Mouse (Mus musculus) megakaryocyte progenitor cell, adult 5-6 weeks (primary cell): ENCODE results near the gene 4933417A18Rik. TPM values are rescaled to one million over a fixed set of nuclear protein-coding genes. Genes with fewer than 3 reads are reported as not detected.
A peak's percentile ranks its signal among the peaks of the same experiment; 100 is the strongest.
"Not testable (repeated sequence)": the region's sequence is repeated elsewhere in the genome, so short reads cannot be mapped to it uniquely, and the experiment has no call there.

Experiments
- ATAC-seq: replicated peaks from 2 replicates; pipeline ENCODE4 v1.8.0; 2016; ENCODE audit warnings: mild to moderate bottlenecking, moderate TSS enrichment, inconsistent platforms; ENCODE audit not compliant: poor library complexity
- total RNA-seq, 2 experiments: library from RNA; stranded (forward) in 1 of 2; stranded (reverse) in 1 of 2; fragments of 157-497, 149-512 nt in 1 of 2; fragments of 200-1000 nt in 1 of 2; gene quantifications; 2 replicates each; pipeline versions ENCODE4 v1.2.3 to v1.2.4; 2015 to 2017

The 4933417A18Rik gene
- total RNA-seq, 2 experiments from 2014 or later, result not detected

- peak; percentile 90 for ATAC-seq
Measured at GRCm38 (mm10) chr13:34973149-34973548, 48.9 kb downstream of the 4933417A18Rik start.

DNA sequence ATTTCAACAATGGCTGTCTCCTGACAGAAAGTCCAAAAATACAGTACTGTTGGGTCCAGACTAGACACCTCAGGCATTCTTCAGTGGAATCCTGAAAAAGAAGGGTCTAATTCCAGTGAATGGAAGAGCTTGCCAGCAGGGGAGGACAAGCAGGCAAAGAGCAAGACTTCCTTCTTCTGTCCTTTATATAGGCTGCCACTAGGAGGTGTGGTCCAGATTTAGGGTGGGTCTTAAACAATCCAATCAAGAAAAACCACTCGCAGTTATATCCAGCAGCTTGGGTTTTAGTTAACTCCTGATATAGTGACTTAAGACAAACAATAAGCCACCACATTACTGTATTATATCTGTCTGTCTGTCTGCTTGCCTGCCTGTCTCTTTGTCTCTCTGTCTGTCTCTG is 49.6 kb downstream of the 4933417A18Rik start:
- ATAC-seq, result peak; percentile 76

DNA sequence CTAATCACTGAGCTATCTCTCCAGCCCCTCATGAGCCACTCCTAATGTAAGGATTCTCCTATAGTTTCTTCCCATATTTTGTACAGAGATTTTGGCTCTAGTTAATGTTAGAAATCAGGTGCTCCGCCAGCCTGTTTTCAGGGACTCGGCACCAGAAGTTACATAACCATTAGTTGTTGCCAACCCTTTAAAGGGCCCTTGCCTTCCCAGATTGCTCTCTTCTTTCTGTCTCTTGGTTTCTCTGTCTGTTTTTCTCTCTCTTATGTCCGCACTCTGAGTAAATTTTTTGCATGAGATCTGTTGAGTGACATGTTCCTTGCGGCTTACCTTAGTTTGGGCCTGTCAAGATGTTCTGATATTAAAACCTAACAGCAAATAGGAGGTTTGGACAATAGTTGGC is 51.9 kb downstream of the 4933417A18Rik start:
- ATAC-seq, result no peak

GRCm38 (mm10) chr13:34977410-34977809 is 53.2 kb downstream of the 4933417A18Rik start:
- ATAC-seq, result no peak

DNA sequence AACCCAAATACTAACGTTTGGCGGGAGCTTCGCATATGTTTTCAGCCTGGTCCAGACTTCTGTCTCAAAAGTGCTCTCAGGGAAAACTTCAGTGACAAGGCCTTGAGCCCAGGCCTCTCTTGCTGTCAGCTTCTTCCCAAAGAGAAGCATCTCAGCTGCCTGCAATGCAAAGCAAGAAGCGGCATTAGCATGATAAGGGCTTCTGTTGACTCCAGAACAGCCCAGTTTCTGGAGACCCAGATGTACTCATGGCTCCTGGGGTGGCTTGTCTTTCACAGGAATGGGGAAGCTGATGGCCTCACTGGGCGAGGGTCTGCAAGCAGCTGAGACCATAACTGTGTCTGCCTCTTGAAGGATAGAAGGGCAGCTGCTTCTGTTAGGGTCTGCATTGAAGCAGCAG is 54.4 kb downstream of the 4933417A18Rik start:
- ATAC-seq, result not testable (repeated sequence)

GRCm38 (mm10) chr13:34983479-34983878 is 59.3 kb downstream of the 4933417A18Rik start:
- ATAC-seq, result peak; percentile 99

GRCm38 (mm10) chr13:34991581-34992273 is 67.5 kb downstream of the 4933417A18Rik start:
- ATAC-seq, result no peak

DNA sequence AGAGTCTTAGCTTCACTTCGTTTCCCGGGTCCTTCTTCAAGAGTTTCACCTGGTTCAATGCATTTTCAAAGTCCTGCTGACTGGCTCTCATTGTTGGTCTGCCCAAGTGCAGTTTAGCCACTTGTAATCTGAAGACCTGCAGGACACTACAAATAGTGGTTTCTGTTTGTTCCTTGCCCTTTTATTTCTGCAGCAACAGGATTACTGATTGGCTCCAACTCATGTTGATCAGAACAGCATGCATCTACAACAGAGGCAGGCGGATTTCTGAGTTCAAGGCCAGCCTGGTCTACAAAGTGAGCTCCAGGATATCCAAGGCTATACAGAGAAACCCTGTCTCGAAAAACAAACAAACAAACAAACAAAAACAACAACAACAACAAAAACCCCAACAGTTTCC is 68.9 kb downstream of the 4933417A18Rik start:
- ATAC-seq, result no peak

GRCm38 (mm10) chr13:34993595-34993982 is 69.4 kb downstream of the 4933417A18Rik start:
- ATAC-seq, result peak; percentile 36

- ATAC-seq, result peak; percentile 93
Measured at GRCm38 (mm10) chr13:34993983-34994811, 70.0 kb downstream of the 4933417A18Rik start.

GRCm38 (mm10) chr13:34995925-34996324 is 71.7 kb downstream of the 4933417A18Rik start:
- ATAC-seq, result no peak

Other genes with a start within 250 kb of the 4933417A18Rik start
- gene Fam50b, start 189.6 kb upstream of the 4933417A18Rik start, total RNA-seq (2015), result not detected in 2 replicates
- not detected in 2 replicates for gene Fam50b, start 189.6 kb upstream of the 4933417A18Rik start, total RNA-seq (2017)
- gene Prpf4b, start 49.1 kb upstream of the 4933417A18Rik start, total RNA-seq (2015), result 98.4 and 106 TPM in 2 replicates
- gene Prpf4b, start 49.1 kb upstream of the 4933417A18Rik start, total RNA-seq (2017), result 121 and 170 TPM in 2 replicates
- 0.22 TPM in 1 of 2 replicates, not detected in the other for gene Fam217a, start 99 bp upstream of the 4933417A18Rik start, total RNA-seq (2015)
- gene Fam217a, start 99 bp upstream of the 4933417A18Rik start, total RNA-seq (2017), result not detected in 2 replicates
- gene Eci3, start 39.4 kb downstream of the 4933417A18Rik start, total RNA-seq (2015), result not detected in 2 replicates
- gene Eci3, start 39.4 kb downstream of the 4933417A18Rik start, total RNA-seq (2017), result not detected in 2 replicates
- 83.3 and 94.2 TPM in 2 replicates for gene Eci2, start 102.7 kb downstream of the 4933417A18Rik start, total RNA-seq (2015)
- 51.2 and 69.3 TPM in 2 replicates for gene Eci2, start 102.7 kb downstream of the 4933417A18Rik start, total RNA-seq (2017)